Mouse (Mus musculus): ENCODE data around the gene Ipo5. TPM values are rescaled to one million over a fixed set of nuclear protein-coding genes. Genes with fewer than 3 reads are reported as not detected.
A peak's percentile ranks its signal among the peaks of the same experiment; 100 is the strongest.

Ipo5 gene
- polyA plus RNA-seq, 1 experiment from 2014 or later, result 56.0 TPM

- WGBS, result 89% methylated on average over 9 of the region's 9 CpGs
- Histone ChIP-seq H3K4me2 (no peak overlapping the region), H3K9ac (no peak overlapping the region), H3K36me3 (no peaks in the 10 kb centered on the region), H3K27ac (replicated peaks) (no peak overlapping the region), H3K4me3 (no peak overlapping the region), H3K9me3 (no peaks in the 10 kb centered on the region), H3K4me1 (replicated peaks) (no peaks in the 10 kb centered on the region), H3K27me3 (no peaks in the 10 kb centered on the region)
- ATAC-seq (ENCODE audit: low FRiP score, low read depth), result no peak
These were observed 30.0 kb upstream of the Ipo5 start for GRCm38 (mm10) chr14:120881054-120881453.

- no peak for ATAC-seq (ENCODE audit: low FRiP score, low read depth)
- 87% methylated on average over 11 of the region's 11 CpGs for WGBS
- Histone ChIP-seq H3K4me1 (replicated peaks) (no peaks in the 10 kb centered on the region), H3K27ac (replicated peaks) (no peak overlapping the region), H3K9ac (no peak overlapping the region), H3K4me2 (no peak overlapping the region), H3K36me3 (no peaks in the 10 kb centered on the region), H3K9me3 (no peaks in the 10 kb centered on the region), H3K4me3 (no peak overlapping the region), H3K27me3 (no peaks in the 10 kb centered on the region)
These were observed 22.3 kb upstream of the Ipo5 start for GRCm38 (mm10) chr14:120888681-120889080.

DNA sequence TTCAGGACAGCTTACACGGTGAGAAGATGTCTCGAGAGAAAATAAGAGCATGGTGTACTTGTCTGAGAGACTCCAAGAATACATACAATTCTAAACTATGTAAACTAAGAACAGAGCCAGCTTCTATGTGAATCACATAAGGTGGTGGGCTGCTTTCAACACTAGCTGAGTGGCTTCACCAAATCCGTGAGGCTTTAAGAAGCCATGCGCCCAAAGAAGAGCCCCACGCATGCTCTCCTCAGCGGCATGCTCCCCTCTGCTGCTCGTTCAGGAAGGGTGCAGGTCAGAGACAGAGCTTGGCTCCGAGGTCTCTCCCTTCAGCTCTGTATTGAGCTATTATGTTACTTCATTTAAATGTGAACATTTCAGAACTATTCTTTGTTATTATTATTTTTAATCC lies 18.7 kb upstream of the Ipo5 start:
- no peaks in the 10 kb centered on the region for H3K4me1 ChIP-seq (replicated peaks)
- 72% methylated on average over 8 of the region's 8 CpGs for WGBS
- H3K4me3 ChIP-seq, result no peak overlapping the region
- no peaks in the 10 kb centered on the region for H3K27me3 ChIP-seq
- ATAC-seq (ENCODE audit: low FRiP score, low read depth), result no peak
- H3K4me2 ChIP-seq, result no peak overlapping the region
- no peaks in the 10 kb centered on the region for H3K9me3 ChIP-seq
- H3K27ac ChIP-seq (replicated peaks), result no peak overlapping the region
- H3K36me3 ChIP-seq, result no peaks in the 10 kb centered on the region
- no peak overlapping the region for H3K9ac ChIP-seq

GRCm38 (mm10) chr14:120896613-120897012 lies 14.4 kb upstream of the Ipo5 start:
- Histone ChIP-seq H3K27ac (replicated peaks) (no peak overlapping the region), H3K9ac (no peak overlapping the region), H3K27me3 (no peaks in the 10 kb centered on the region), H3K36me3 (no peaks in the 10 kb centered on the region), H3K4me3 (no peak overlapping the region), H3K9me3 (no peaks in the 10 kb centered on the region), H3K4me2 (no peak overlapping the region), H3K4me1 (replicated peaks) (no peaks in the 10 kb centered on the region)
- WGBS, result 72% methylated on average over 11 of the region's 11 CpGs
- ATAC-seq (ENCODE audit: low FRiP score, low read depth), result no peak

GRCm38 (mm10) chr14:120898876-120899275 lies 12.1 kb upstream of the Ipo5 start:
- H3K36me3 ChIP-seq, result no peaks in the 10 kb centered on the region
- no peaks in the 10 kb centered on the region for H3K4me1 ChIP-seq (replicated peaks)
- no peak for ATAC-seq (ENCODE audit: low FRiP score, low read depth)
- H3K4me3 ChIP-seq, result no peak overlapping the region
- no peaks in the 10 kb centered on the region for H3K9me3 ChIP-seq
- no peaks in the 10 kb centered on the region for H3K27me3 ChIP-seq
- no peak overlapping the region for H3K4me2 ChIP-seq
- 72% methylated on average over 3 of the region's 3 CpGs for WGBS
- no peak overlapping the region for H3K27ac ChIP-seq (replicated peaks)
- no peak overlapping the region for H3K9ac ChIP-seq

GRCm38 (mm10) chr14:120909396-120909795 lies 1.6 kb upstream of the Ipo5 start:
- H3K9ac ChIP-seq, result no peak overlapping the region
- WGBS, result 33% methylated on average over 3 of the region's 3 CpGs
- no peaks in the 10 kb centered on the region for H3K27me3 ChIP-seq
- H3K36me3 ChIP-seq, result no peaks in the 10 kb centered on the region
- H3K4me1 ChIP-seq (replicated peaks), result peaks cover 17% of the 10 kb centered on the region
- no peak overlapping the region for H3K27ac ChIP-seq (replicated peaks)
- no peak for ATAC-seq (ENCODE audit: low FRiP score, low read depth)
- no peaks in the 10 kb centered on the region for H3K9me3 ChIP-seq
- H3K4me2 ChIP-seq, result no peak overlapping the region
- no peak overlapping the region for H3K4me3 ChIP-seq

DNA sequence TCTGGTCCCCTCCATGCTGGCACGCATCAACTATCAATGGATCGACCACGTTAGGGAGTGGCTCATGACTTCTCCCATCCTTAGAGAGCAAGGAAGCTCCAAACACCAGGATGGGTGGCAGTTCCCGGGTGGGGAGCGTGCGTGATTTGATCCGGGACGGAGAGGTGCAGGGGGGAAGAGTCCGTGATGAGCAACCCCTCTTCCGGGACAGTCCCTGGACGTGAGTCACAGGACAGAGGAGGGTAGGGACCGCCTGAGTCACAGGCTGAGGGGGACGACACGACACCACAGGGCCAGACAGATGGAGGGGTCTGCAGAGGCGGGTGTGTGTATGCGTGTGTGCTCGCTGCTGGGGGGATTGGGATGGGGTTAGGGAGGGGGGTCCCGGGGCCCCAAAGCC lies 704 bp upstream of the Ipo5 start:
- Histone ChIP-seq H3K4me2 (peak overlapping the region; percentile 84), H3K4me1 (replicated peaks) (peaks cover 17% of the 10 kb centered on the region), H3K9ac (peak overlapping the region; percentile 70), H3K36me3 (no peaks in the 10 kb centered on the region), H3K27me3 (no peaks in the 10 kb centered on the region), H3K27ac (replicated peaks) (peak overlapping the region; percentile 82), H3K4me3 (peak overlapping the region; percentile 91), H3K9me3 (no peaks in the 10 kb centered on the region)
- peak; percentile 80; the same call in 1 of the 2 replicates for ATAC-seq (ENCODE audit: low FRiP score, low read depth)
- under 1% methylated on average over 15 of the region's 18 CpGs for WGBS

DNA sequence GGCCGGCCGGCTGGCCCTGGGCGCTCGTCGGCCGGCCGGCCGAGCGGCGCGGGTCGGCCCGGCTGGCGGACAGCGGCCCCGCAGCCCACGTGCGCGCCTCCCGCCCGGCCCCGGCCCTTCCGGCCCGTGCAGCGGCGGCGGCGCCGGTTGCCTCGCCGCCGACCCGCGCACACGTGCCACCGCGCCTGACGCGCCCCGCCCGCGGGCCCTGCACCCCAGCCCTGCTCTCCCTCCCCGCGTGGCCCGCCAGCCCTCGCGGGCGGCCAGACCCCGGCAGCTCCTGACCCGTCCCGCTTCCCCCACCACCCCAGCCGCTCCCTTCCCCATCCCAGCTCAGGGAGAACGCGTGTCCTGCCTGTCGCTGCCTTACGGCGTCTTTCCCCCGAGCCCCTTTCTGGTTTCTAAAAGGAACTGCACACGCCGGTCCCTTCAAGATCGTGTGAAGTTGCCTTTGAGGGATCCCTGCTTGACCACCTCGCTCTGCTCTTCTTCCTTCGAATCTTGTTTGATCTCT lies 421 bp downstream of the Ipo5 start:
- H3K4me3 ChIP-seq, result peak overlapping the region; percentile 91
- H3K27me3 ChIP-seq, result no peaks in the 10 kb centered on the region
- no peaks in the 10 kb centered on the region for H3K36me3 ChIP-seq
- H3K27ac ChIP-seq (replicated peaks), result peak overlapping the region; percentile 90
- H3K4me2 ChIP-seq, result peak overlapping the region; percentile 84
- WGBS, result under 1% methylated on average over 37 of the region's 63 CpGs
- peak; percentile 63 for ATAC-seq (ENCODE audit: low FRiP score, low read depth)
- no peaks in the 10 kb centered on the region for H3K9me3 ChIP-seq
- H3K9ac ChIP-seq, result peak overlapping the region; percentile 77
- H3K4me1 ChIP-seq (replicated peaks), result peaks cover 17% of the 10 kb centered on the region

DNA sequence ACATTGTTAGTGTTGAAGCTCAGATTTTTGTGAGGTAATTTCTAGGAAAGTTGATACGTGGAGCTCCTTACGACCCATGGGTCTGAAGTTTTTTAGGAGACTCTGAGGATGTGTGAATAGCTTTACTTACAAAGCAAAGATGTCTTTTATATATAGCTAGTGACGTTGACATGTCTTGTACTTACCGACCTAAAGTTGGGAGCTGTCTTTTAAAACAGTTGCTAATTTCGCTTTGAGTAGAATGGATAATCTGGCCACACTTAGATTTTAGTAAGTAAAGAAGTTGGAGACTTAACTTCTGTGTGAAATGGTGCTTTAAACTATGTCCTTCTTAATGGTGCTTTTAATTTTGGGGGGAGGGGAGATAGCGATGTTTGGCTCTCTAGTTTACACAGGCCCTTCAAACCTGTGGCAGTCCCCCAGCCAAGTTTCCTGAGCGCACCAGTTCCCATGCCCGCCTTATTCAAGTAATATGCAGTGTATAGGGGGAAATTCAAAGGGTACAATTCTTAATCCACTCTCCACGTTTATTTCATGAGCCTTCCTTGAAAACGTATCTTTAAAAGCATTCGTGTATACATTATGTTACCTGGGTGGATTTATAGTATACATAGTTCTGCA lies 1.2 kb downstream of the Ipo5 start:
- peak overlapping the region; percentile 84 for H3K4me2 ChIP-seq
- ATAC-seq (ENCODE audit: low FRiP score, low read depth), result no peak
- 9% methylated on average over 11 of the region's 11 CpGs for WGBS
- no peaks in the 10 kb centered on the region for H3K9me3 ChIP-seq
- peak overlapping the region; percentile 77 for H3K9ac ChIP-seq
- no peaks in the 10 kb centered on the region for H3K27me3 ChIP-seq
- H3K4me1 ChIP-seq (replicated peaks), result peaks cover 17% of the 10 kb centered on the region
- peak overlapping the region; percentile 91 for H3K4me3 ChIP-seq
- no peaks in the 10 kb centered on the region for H3K36me3 ChIP-seq
- H3K27ac ChIP-seq (replicated peaks), result no peak overlapping the region

- ATAC-seq (ENCODE audit: low FRiP score, low read depth), result no peak
- no peaks in the 10 kb centered on the region for H3K9me3 ChIP-seq
- H3K9ac ChIP-seq, result 0 out of 2 replicates have a peak overlapping the region, but pooled peaks have one; percentile 10
- WGBS, result 11% methylated on average over 7 of the region's 7 CpGs
- H3K27ac ChIP-seq (replicated peaks), result no peak overlapping the region
- H3K36me3 ChIP-seq, result 0 out of 2 replicates have a peak, but pooled peaks cover 2% of the 10 kb centered on the region
- peak overlapping the region; percentile 91 for H3K4me3 ChIP-seq
- no peaks in the 10 kb centered on the region for H3K27me3 ChIP-seq
- peaks cover 17% of the 10 kb centered on the region for H3K4me1 ChIP-seq (replicated peaks)
- peak overlapping the region; percentile 84 for H3K4me2 ChIP-seq
These were observed 1.9 kb downstream of the Ipo5 start for GRCm38 (mm10) chr14:120912916-120913315.

DNA sequence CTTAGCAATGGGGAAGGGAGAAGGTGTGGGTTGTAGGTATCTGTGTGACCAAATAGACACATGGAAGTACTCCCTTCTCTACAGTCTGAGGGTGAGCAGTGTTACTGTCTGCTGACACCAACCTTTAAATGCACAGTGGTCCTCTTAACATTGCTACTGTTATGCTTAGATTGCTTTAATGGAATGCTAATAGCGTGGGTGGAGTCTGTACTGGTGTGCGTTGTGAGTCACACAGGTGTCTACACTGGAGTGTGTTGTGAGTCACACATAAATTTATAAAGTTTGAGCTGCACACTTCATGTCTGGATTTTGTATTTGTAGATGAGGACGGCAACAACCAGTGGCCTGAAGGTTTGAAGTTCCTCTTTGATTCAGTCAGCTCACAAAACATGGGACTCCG lies 10.8 kb downstream of the Ipo5 start:
- ATAC-seq (ENCODE audit: low FRiP score, low read depth), result no peak
- H3K4me3 ChIP-seq, result no peak overlapping the region
- no peaks in the 10 kb centered on the region for H3K9me3 ChIP-seq
- peaks cover 59% of the 10 kb centered on the region for H3K36me3 ChIP-seq
- no peaks in the 10 kb centered on the region for H3K4me1 ChIP-seq (replicated peaks)
- no peak overlapping the region for H3K4me2 ChIP-seq
- no peaks in the 10 kb centered on the region for H3K27me3 ChIP-seq
- no peak overlapping the region for H3K27ac ChIP-seq (replicated peaks)
- H3K9ac ChIP-seq, result no peak overlapping the region
- WGBS, result 91% methylated on average over 4 of the region's 4 CpGs

GRCm38 (mm10) chr14:120924044-120924443 lies 13.0 kb downstream of the Ipo5 start:
- H3K4me2 ChIP-seq, result no peak overlapping the region
- H3K4me3 ChIP-seq, result no peak overlapping the region
- H3K9me3 ChIP-seq, result no peaks in the 10 kb centered on the region
- H3K27me3 ChIP-seq, result no peaks in the 10 kb centered on the region
- no peak for ATAC-seq (ENCODE audit: low FRiP score, low read depth)
- no peak overlapping the region for H3K27ac ChIP-seq (replicated peaks)
- H3K9ac ChIP-seq, result no peak overlapping the region
- no peaks in the 10 kb centered on the region for H3K4me1 ChIP-seq (replicated peaks)
- WGBS, result 96% methylated on average over 4 of the region's 4 CpGs
- peaks cover 65% of the 10 kb centered on the region for H3K36me3 ChIP-seq
